Mouse (Mus musculus) heart, adult 2 months (tissue): Measurements from ENCODE around the gene Rpa2. TPM values are rescaled to one million over a fixed set of nuclear protein-coding genes. Genes with fewer than 3 reads are reported as not detected.
A peak's percentile ranks its signal among the peaks of the same experiment; 100 is the strongest.
"Not testable (repeated sequence)": the region's sequence is repeated elsewhere in the genome, so short reads cannot be mapped to it uniquely, and the experiment has no call there.

Experiments used
- DNase-seq, 2 experiments: peaks; one replicate each; pipeline ENCODE4 v3.0.0; 2021
- H3K27ac ChIP-seq: fragments of 200-600 bp; 2 replicates; pipeline ENCODE4 v1.8.1; 2022
- H3K27me3 ChIP-seq: fragments of 200-500 bp; 2 replicates; pipeline ENCODE4 v1.6.1; 2012; ENCODE audit warnings: mild to moderate bottlenecking, low read length, inconsistent platforms, mixed read lengths; ENCODE audit not compliant: control insufficient read depth, insufficient read depth
- H3K36me3 ChIP-seq: fragments of 200-500 bp; 2 replicates; pipeline ENCODE4 v1.6.1; 2012; ENCODE audit warnings: low read length, inconsistent platforms; ENCODE audit not compliant: control insufficient read depth, insufficient read depth
- H3K4me1 ChIP-seq: fragments of 200-500 bp; 2 replicates; pipeline ENCODE4 v1.6.1; 2011; ENCODE audit warnings: low read length; ENCODE audit not compliant: control insufficient read depth, insufficient read depth
- H3K4me3 ChIP-seq: fragments of 200-600 bp; 2 replicates; pipeline ENCODE4 v1.8.1; 2022
- H3K79me2 ChIP-seq: fragments of 200-500 bp; replicated peaks from 2 replicates; pipeline ENCODE4 v1.6.1; 2012; ENCODE audit warnings: mild to moderate bottlenecking, inconsistent platforms, low read length, moderate library complexity, mixed read lengths; ENCODE audit not compliant: control insufficient read depth, insufficient read depth
- H3K9ac ChIP-seq: fragments of 200-500 bp; 2 replicates; pipeline ENCODE4 v1.6.1; 2012; ENCODE audit warnings: low read depth, mild to moderate bottlenecking, control low read depth, inconsistent platforms, low read length, mixed read lengths
- CTCF ChIP-seq: fragments of 200-600 bp; IDR thresholded peaks from 2 replicates; pipeline ENCODE4 v1.8.1; 2022; ENCODE audit warnings: antibody characterized with exemption, mild to moderate bottlenecking, moderate library complexity
- EP300 ChIP-seq: fragments of 200-500 bp; IDR thresholded peaks from 2 replicates; pipeline ENCODE4 v1.6.1; 2011; ENCODE audit warnings: low read depth, low read length, control low read depth; ENCODE audit not compliant: insufficient read depth
- POLR2A ChIP-seq: fragments of 200-500 bp; IDR thresholded peaks from 2 replicates; pipeline ENCODE4 v1.6.1; 2011; ENCODE audit warnings: mild to moderate bottlenecking, low read depth, low read length, control low read depth; ENCODE audit not compliant: insufficient read depth
- WGBS: fragments of 180-500 bp; shearing (Covaris S2); methylation state at CpG from one replicate; pipeline ENCODE4 v1.1.7; 2018; 5-methylcytosine and 5-hydroxymethylcytosine counted together
- intact Hi-C: fragments of 180-260 bp; cut with DNase I; formaldehyde crosslinking; loops from one replicate; pipeline ENCODE4 v1.15.1; 2025
- polyA plus RNA-seq: library from polyadenylated mRNA; depleted of rRNA; stranded (reverse); fragments of >200 nt; gene quantifications from 2 replicates; pipeline ENCODE4 v1.2.3, GENCODE M21; 2012
- total RNA-seq, 2 experiments: library from RNA; stranded (reverse); gene quantifications; 2 replicates each; pipeline ENCODE4 v1.2.3; 2021

The Rpa2 gene
- total and polyA plus RNA-seq, 3 experiments, result 9.9 to 12.4 (median 10.5) TPM

DNA sequence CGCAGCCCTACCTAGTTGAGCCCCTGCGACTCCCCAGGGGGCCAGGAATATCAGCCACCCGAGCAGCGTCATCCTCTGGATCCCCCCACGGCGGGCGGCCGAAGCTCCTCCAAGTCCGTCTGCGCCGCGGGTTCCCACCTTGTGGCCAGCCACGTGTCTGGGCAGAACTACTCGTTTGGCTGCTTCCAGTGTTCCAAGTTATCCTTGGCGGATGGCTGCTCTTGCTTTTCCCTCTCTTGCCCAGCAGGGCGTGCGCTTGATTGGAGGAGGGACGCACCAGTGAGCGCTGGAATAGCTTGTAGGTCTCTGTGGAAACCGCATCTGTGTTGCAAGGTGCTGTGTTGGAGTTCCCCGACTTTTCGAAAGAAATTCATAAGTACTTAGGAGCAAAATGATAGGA, 11.2 kb upstream of the Rpa2 start, which contains the start of gene Smpdl3b:
Gene Smpdl3b (minus strand): TSS at position 279 of the 400 bp plus-strand sequence.
- H3K9ac ChIP-seq, result peak within 1 kb of the TSS; percentile 59
- TF ChIP-seq CTCF (peak; percentile 82), EP300 (no peak)
- WGBS, result 2% methylated on average over 22 of the region's 22 CpGs
- H3K27me3 ChIP-seq, result no peaks in the 10 kb centered on the region
- H3K4me1 ChIP-seq, result no peaks in the 10 kb centered on the region
- peak within 1 kb of the TSS; percentile 55 for H3K4me3 ChIP-seq
- H3K27ac ChIP-seq, result peak within 1 kb of the TSS; percentile 2; the same call in 1 of the 2 replicates
- H3K79me2 ChIP-seq, result no peaks in the 10 kb centered on the region
- no peaks in the 10 kb centered on the region for H3K36me3 ChIP-seq
- peak; percentile 78 to 82 for DNase-seq
- intact Hi-C loops, result loop anchor here (5.0 kb wide), 1 partner anchor 65 kb away; no protein-coding TSS in a partner anchor

DNA sequence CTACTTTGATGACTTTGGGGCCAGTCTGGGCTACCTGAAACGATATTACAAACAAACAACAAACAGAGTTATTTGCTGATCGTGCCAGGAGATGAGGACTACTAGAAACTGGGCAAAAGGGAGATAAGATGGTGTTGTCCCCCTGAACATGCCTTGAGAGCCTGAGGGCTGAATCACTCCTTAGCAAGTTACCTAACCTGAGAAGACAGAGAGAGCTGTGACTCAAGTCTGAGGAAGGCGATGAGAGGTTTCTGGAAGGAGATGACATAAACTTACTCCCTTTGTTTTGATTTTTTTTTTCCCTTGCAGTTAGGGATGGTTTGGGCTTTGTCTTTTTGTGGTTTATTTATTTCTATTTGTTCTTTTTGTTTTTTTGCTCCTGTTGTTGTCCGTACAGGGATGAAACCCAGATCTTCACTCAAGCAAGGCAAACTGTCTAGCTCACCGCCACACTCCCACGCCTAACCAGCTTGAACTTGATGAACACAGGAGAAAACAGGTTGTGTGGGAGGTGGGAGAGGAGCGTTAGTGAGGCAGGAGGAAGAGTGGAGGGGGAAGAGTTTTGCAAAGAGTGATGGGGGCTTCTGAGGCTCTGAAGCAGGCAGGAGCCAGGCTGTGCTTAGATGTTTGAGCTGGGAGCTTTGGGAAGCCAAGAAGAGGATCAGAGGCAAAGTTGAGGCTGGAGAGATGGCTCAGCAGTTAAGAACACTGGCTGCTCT, 10.3 kb upstream of the Rpa2 start:
- H3K79me2 ChIP-seq, result no peaks in the 10 kb centered on the region
- no peaks in the 10 kb centered on the region for H3K27me3 ChIP-seq
- H3K4me1 ChIP-seq, result no peaks in the 10 kb centered on the region
- WGBS, result 74% methylated on average over 7 of the region's 7 CpGs
- no peak for DNase-seq
- no peaks in the 10 kb centered on the region for H3K36me3 ChIP-seq
- no peak overlapping the region for H3K4me3 ChIP-seq
- H3K9ac ChIP-seq, result no peak overlapping the region
- TF ChIP-seq POLR2A, result no peak
- no peak for TF ChIP-seq EP300
- no peak for TF ChIP-seq CTCF
- intact Hi-C loops, result loop anchor here (5.0 kb wide), 1 partner anchor 65 kb away; no protein-coding TSS in a partner anchor
- H3K27ac ChIP-seq, result no peak overlapping the region

DNA sequence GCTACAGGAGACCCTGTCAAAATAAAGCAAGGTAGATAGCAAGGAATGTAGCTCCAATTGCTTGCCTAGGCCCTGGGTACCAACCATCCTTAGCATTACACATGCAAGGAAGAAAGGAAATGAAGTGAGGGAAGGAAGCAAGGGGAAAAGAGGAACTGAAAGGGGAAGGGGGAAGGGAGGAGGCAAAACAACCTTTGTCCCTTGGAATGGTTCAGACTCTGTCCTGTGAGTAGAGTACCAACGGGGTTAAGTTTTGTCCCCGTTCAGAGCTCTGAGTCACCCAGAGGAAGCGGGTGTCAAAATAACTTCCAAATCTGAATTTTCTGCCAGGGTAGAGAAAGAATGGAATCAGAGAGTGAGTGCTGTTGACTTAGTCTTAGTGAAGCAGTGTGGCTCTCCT, 7.8 kb upstream of the Rpa2 start:
- no peak for TF ChIP-seq POLR2A
- TF ChIP-seq EP300, result no peak
- no peak for TF ChIP-seq CTCF
- 21% methylated on average over 3 of the region's 3 CpGs for WGBS
- no peaks in the 10 kb centered on the region for H3K27me3 ChIP-seq
- no peak overlapping the region for H3K9ac ChIP-seq
- intact Hi-C loops, result no loop called here
- H3K4me3 ChIP-seq, result no peak overlapping the region
- H3K27ac ChIP-seq, result no peak overlapping the region
- DNase-seq, result peak in 1 of 2 experiments; percentile 13
- H3K36me3 ChIP-seq, result no peaks in the 10 kb centered on the region
- H3K4me1 ChIP-seq, result no peaks in the 10 kb centered on the region
- H3K79me2 ChIP-seq, result no peaks in the 10 kb centered on the region

DNA sequence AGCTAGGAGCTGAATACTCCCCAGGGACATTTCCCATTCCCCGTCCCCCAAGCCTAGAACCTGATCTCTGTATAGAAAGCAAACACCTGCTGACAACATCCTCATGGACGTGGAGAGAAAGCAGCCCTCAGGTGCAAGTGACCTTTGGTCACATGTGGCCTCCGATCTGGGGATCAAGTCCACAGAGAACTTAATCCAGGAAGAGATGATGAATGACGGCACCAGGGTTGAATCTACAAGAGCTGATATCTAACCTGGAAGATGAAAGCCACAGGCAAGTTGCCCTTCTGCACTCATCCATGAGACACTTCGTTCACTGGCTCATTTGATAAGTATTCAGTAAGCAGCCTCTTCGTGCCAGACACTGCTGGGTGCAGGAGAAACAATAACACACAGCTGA, 5.5 kb upstream of the Rpa2 start:
- H3K4me1 ChIP-seq, result no peaks in the 10 kb centered on the region; the same call in 1 of the 2 replicates
- no peaks in the 10 kb centered on the region for H3K27me3 ChIP-seq
- DNase-seq, result no peak
- intact Hi-C loops, result no loop called here
- H3K36me3 ChIP-seq, result no peaks in the 10 kb centered on the region
- no peak overlapping the region for H3K27ac ChIP-seq
- no peak overlapping the region for H3K4me3 ChIP-seq
- WGBS, result 66% methylated on average over 6 of the region's 6 CpGs
- no peak overlapping the region for H3K9ac ChIP-seq
- TF ChIP-seq EP300, result no peak
- no peak for TF ChIP-seq CTCF
- no peak for TF ChIP-seq POLR2A
- no peaks in the 10 kb centered on the region for H3K79me2 ChIP-seq

DNA sequence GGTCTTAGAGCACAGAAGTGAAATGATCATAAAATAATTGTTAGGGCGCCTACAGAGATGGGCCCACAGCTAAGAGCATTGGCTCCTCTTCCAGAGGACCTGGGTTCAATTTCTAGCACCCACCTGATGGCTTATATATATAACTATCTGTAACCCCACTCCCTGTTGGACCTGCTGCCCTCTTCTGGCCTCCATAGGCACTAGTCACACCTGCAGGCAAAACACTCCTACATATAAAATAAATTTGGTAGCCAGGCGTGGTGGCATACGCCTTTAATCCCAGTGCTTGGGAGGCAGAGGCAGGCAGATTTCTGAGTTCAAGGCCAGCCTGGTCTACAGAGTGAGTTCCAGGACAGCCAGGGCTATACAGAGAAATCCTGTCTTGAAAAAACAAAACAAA, 5.0 kb upstream of the Rpa2 start:
- H3K79me2 ChIP-seq, H3K4me1 ChIP-seq, H3K27ac ChIP-seq, H3K36me3 ChIP-seq, H3K9ac ChIP-seq, H3K27me3 ChIP-seq, DNase-seq, H3K4me3 ChIP-seq, intact Hi-C loops: not testable (repeated sequence)
- 94% methylated on average over 3 of the region's 3 CpGs for WGBS

DNA sequence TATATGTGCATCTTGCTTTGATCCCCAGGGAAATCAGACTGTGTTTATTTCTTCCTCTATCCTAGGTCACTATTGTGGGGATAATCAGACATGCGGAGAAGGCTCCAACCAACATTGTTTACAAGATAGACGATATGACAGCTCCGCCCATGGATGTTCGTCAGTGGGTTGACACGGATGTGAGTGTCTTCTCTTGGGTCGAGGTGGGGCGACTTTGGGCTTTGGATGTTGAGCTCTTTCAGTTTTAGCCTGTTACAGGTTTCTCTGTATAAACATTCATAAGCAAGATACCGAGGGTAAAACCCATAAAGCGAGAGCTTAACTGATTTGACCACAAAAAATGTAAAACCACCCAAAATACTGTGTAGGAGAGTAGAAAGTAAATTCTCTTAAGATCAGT, 3.6 kb downstream of the Rpa2 start:
- H3K27me3 ChIP-seq, result no peaks in the 10 kb centered on the region
- DNase-seq, result no peak
- peaks cover 2% of the 10 kb centered on the region for H3K4me1 ChIP-seq
- intact Hi-C loops, result no loop called here
- H3K79me2 ChIP-seq, result no peaks in the 10 kb centered on the region
- H3K36me3 ChIP-seq, result no peaks in the 10 kb centered on the region
- TF ChIP-seq CTCF (no peak), POLR2A (no peak), EP300 (no peak)
- H3K4me3 ChIP-seq, result no peak overlapping the region
- H3K27ac ChIP-seq, result no peak overlapping the region
- 90% methylated on average over 9 of the region's 9 CpGs for WGBS
- H3K9ac ChIP-seq, result no peak overlapping the region
